Mouse (Mus musculus) urinary bladder, postnatal 4 days (tissue): ENCODE measurements at regions not wholly inside any gene's neighbourhood (a gene's known extent, or its start where the extent isn't known, plus 50 kb on each side); places are given as distances from the start of the nearest gene placed in this dataset.

Experiments
- DNase-seq, 2 experiments: peaks; one replicate each; pipeline ENCODE4 v3.0.0; 2021 to 2022; ENCODE audit warnings: low spot score in 2 of 2

- no peak for DNase-seq
These were observed 102.3 kb downstream of the Gm26897 start for GRCm38 (mm10) chr5:111835737-111836667.

GRCm38 (mm10) chr5:111836668-111837234 is 103.0 kb downstream of the Gm26897 start:
- DNase-seq: no peak

- DNase-seq: no peak
These were observed 108.7 kb downstream of the Gm26897 start for GRCm38 (mm10) chr5:111842461-111842860.

- no peak for DNase-seq
These were observed 110.0 kb downstream of the Gm26897 start for GRCm38 (mm10) chr5:111843622-111844239.

- DNase-seq: no peak
These were observed 110.8 kb downstream of the Gm26897 start for GRCm38 (mm10) chr5:111844528-111844927.

GRCm38 (mm10) chr5:111848917-111849316 is 115.2 kb downstream of the Gm26897 start:
- DNase-seq: no peak

GRCm38 (mm10) chr5:111852682-111853081 is 119.0 kb downstream of the Gm26897 start:
- no peak for DNase-seq

GRCm38 (mm10) chr5:111855366-111855765 is 121.6 kb downstream of the Gm26897 start:
- DNase-seq: no peak

GRCm38 (mm10) chr5:111857200-111857599 is 123.5 kb downstream of the Gm26897 start:
- no peak for DNase-seq

DNA sequence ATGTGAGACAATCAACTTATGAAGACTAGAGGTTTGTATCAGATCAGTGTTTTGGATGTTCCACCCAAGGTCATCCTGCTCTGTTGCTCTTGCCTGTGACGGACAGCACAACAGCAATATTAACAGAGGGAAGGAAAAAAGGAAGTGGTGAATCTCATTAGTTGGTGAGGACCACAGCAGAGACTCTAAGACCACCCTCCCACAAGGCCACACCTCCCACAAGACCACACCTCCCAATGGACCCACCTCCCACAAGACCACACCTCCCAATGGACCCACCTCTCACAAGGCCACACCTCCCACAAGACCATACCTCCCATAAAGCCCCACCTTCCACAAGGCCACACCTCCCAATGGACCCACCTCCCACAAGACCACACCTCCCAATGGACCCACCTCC is 126.7 kb downstream of the Gm26897 start:
- no peak for DNase-seq

- no peak for DNase-seq
These were observed 128.6 kb downstream of the Gm26897 start for GRCm38 (mm10) chr5:111862331-111862730.

DNA sequence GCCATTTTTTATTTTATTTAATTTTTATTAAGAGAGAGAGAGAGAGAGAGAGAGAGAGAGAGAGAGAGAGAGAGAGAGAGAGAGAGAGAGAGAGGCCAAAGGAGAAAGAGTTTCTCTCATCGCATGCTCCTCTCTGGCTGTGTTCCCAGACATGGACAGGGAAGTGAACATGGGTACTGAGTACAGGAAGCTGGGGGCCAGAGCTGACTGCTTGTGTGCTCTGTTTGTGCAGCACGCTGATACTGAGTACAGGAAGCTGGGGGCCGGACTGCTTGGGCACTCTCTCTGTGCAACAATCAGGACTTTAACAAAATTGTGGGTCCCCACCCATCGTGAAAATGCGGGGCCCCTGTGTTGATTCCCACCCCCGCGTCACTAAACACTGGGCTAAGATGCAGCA is 130.2 kb downstream of the Gm26897 start:
- DNase-seq: no peak

DNA sequence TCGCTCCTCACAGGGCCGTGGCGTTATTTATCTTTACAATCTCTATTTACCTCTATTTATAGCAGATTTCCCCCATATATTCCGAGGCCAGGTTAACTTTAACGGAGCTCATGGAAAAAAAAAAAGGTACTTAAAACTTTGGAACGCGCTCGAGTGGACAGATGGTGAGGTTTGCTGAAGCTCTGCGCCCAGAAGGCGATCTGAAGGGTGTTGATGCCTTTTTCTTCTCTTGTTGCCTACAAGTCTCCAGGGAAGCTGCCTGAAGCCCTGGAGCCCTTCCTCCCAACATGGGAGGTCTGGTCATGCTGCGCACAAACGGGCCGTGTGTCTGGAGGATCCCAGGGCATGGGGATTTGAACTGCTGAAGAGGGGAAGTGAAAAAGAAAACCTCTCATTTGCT is 130.9 kb downstream of the Gm26897 start:
- no peak for DNase-seq

GRCm38 (mm10) chr5:111869011-111869410 is 135.3 kb downstream of the Gm26897 start:
- no peak for DNase-seq

DNA sequence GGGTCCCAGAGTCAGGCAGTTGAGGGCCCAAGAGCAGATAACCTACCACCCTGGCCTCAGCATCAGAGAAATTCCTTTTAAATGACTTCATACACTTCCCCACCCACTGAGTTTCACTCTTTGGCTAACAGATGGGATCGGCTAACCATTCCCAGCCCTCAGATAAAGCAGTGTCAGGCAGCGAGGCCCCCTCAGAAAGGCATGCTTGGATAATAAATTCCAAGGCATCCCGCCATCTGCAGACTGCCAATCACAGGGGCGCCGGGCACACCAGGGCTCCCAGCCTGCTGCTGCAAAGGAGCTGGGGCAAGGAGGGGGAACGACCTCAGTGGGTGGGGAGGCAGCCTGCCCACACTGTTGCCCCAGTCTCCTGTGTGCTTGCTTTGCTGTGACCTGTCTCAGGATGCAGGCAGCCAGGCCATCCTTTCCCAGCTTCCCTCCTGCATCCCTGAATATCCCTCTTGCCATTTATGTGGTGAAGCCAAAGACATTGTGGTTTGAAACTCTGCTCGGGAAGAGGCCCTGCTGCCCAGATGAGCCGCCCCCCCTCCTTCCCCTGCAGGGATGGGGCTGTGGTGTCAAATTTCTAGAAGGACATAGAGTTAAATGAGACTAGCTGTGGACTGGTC is 143.6 kb downstream of the Gm26897 start:
- peak in 1 of 2 experiments; percentile 36 for DNase-seq

DNA sequence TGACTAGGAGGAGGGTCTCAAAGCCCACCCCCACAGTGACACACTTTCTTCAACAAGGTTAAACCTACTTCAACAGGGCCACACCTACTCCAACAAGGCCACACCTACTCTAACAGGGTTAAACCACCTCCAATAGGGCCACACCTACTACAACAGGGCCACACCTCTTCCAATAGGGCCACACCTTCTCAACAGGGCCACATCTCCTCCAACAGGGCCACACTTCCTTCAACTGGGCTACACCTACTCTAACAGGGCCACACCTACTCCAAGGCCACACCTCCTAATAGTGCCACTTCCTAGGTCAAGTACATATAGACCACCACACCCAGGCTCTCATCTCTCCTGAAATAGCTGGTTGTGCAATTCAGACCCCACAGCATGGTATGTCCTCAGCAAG is 145.3 kb downstream of the Gm26897 start:
- no peak for DNase-seq

GRCm38 (mm10) chr5:111880268-111880667 is 146.5 kb downstream of the Gm26897 start:
- DNase-seq: no peak

DNA sequence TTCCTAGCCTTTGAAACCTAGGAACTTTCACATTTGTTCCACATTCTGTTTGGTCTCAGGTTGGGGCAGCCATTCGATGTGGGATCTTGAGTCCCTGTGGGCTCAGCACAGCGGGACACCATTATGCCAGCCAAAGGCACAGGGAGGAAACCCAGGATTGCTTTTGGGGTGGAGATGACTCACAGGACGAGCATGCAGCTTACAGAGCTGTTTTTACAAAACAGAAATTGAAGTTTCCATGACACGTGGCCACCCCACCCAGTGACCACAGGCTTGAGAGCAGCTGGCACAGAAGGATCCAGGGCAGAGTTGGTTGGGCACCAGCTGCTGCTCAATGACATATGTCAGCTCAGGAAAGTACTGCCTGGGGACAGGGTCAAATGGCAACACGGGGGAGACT is 147.8 kb downstream of the Gm26897 start:
- DNase-seq: no peak

- no peak for DNase-seq
These were observed 153.6 kb downstream of the Gm26897 start for GRCm38 (mm10) chr5:111887281-111887680.

DNA sequence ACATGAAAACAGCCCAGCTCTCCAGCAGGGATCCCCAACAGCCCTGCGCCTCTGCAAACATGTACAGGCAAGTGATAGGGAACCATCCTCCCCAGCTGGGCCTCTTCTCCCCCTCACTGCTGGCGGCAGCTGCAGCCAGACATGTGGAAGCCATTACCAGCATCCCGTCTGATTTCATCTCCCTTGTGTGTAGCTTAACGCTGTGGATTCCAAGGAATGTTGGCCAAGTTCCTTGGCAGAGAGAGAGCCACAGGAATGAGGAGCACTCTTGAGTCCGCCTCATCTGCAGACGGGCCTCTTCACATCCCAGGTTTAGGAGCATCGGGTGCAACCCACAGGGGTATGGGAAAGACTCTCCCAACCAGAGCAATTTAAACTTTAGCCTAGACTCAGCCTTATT is 157.1 kb downstream of the Gm26897 start:
- DNase-seq: peak; percentile 81 to 86

GRCm38 (mm10) chr5:111891261-111891693 is 157.6 kb downstream of the Gm26897 start:
- no peak for DNase-seq

- no peak for DNase-seq
These were observed 159.2 kb downstream of the Gm26897 start for GRCm38 (mm10) chr5:111892956-111893355.
